Mouse (Mus musculus): ENCODE measurements around the gene A530016L24Rik.

- no peak for TF ChIP-seq ZC3H11A (IDR thresholded peaks at IDR 0.05; ENCODE audit: borderline replicate concordance, low read depth, low read length)
- no peak for TF ChIP-seq CHD2 (IDR thresholded peaks at IDR 0.05; ENCODE audit: low read depth, low read length)
- TF ChIP-seq MAFK (IDR thresholded peaks at IDR 0.05; ENCODE audit: insufficient read depth, low read depth, low read length): no peak
- TF ChIP-seq HCFC1 (IDR thresholded peaks at IDR 0.05; ENCODE audit: borderline replicate concordance, insufficient read depth, low read length): no peak
- peak; percentile 95 for TF ChIP-seq ZNF384 (IDR thresholded peaks at IDR 0.05; ENCODE audit: low read depth, low read length)
Measured at GRCm38 (mm10) chr12:112539466-112539965, 50.3 kb downstream of the A530016L24Rik start.
